Mouse (Mus musculus): ENCODE measurements around the gene Gm3115.
"Not testable (repeated sequence)": the region's sequence is repeated elsewhere in the genome, so short reads cannot be mapped to it uniquely, and the experiment has no call there.

Gm3115 gene

DNA sequence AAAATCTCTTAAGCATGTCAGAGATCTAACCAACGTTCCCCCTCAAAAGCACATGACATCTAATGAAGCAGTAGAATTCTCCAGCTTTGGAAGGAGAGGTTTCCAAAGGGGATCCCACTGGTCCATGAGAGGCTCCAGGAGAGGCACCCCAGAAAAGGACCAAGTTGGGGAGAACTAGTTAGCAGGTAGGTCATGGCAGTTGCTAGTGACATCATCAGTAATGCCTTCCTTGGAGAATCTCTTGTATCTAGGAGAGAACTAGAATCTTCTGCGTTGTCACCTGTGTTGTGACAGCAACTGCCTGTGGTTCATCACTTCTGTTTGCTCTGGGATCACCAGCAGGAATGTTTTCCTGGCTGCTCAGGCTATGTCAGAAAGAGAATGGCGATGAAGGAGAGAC, at the start of gene Gm3115:
Gm3115 (plus strand) TSS at position 301 of the 400 bp plus-strand sequence.
- not testable (repeated sequence) for H3K4me1 ChIP-seq (replicated peaks; ENCODE audit: low read depth, low read length); H3K4me3 ChIP-seq (replicated peaks; ENCODE audit: low read length); H3K27me3 ChIP-seq (ENCODE audit: insufficient read depth, low read length); H3K9me3 ChIP-seq (ENCODE audit: low read length); H3K36me3 ChIP-seq (ENCODE audit: insufficient read depth, low read length)

DNA sequence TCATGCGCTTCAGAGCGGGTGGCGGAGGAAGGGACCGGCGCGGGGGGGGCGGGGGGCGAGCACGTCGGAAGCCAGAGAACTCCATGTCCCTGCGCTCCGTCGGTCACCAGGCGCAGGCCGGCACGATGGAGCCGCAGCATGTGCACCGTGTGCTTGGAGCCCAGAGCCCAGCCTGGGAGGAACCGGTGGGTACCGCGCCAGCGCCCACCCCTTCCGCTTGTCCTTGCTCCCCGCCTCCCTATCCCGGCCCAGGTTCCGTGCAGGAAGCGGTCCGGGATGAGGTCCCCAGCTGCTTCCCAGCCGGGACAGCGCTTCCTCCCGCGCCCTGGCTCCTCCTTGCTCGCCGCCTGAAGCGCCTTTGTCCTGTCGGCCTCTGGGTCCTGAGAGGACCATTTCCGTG, 26.5 kb downstream of the Gm3115 start, which contains the start of gene Gm8108:
Gm8108 (plus strand) TSS at position 101 of the 400 bp plus-strand sequence.
- H3K9me3 ChIP-seq (ENCODE audit: low read length); H3K4me1 ChIP-seq (replicated peaks; ENCODE audit: low read depth, low read length); H3K36me3 ChIP-seq (ENCODE audit: insufficient read depth, low read length); H3K27me3 ChIP-seq (ENCODE audit: insufficient read depth, low read length): not testable (repeated sequence)
- peak within 1 kb of the TSS; percentile 71 for H3K4me3 ChIP-seq (replicated peaks; ENCODE audit: low read length)

DNA sequence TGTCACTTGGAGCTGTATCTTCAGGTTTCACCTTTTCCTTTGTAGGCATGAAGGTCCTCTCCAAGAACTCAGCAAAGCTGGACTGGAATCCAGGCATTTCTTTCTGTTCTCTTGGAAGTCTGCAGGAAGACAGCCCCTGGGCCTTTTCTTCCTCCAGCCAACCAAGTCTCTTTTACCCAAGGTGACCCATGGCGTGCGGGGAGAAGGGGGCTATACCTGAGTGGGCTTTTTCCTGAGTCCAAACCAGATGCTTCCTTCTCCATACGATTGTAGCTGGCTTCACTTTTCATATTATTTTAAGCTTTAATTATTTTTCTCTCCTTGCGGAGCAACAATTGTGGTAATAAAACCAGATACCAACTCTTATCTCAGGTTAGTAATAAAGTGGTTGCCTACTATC, 57.7 kb downstream of the Gm3115 start:
- not testable (repeated sequence) for H3K27me3 ChIP-seq (ENCODE audit: insufficient read depth, low read length); H3K4me1 ChIP-seq (replicated peaks; ENCODE audit: low read depth, low read length); H3K9me3 ChIP-seq (ENCODE audit: low read length); H3K4me3 ChIP-seq (replicated peaks; ENCODE audit: low read length); H3K36me3 ChIP-seq (ENCODE audit: insufficient read depth, low read length)
